Mouse (Mus musculus) cortical plate, adult 2 months (tissue): ENCODE results near the gene Lhx1.

ENCODE experiments used
- CTCF ChIP-seq: fragments of 200-500 bp; IDR thresholded peaks from 2 replicates; pipeline ENCODE4 v1.5.1; 2011; ENCODE audit warnings: mild to moderate bottlenecking, control low read depth, low read length; ENCODE audit not compliant: insufficient read depth; ENCODE audit errors: extremely low read depth
- POLR2A ChIP-seq: fragments of 200-500 bp; IDR thresholded peaks from 2 replicates; pipeline ENCODE4 v1.6.1; 2011; ENCODE audit warnings: mild to moderate bottlenecking, low read length, control low read depth; ENCODE audit not compliant: insufficient read depth; ENCODE audit errors: extremely low read depth

DNA sequence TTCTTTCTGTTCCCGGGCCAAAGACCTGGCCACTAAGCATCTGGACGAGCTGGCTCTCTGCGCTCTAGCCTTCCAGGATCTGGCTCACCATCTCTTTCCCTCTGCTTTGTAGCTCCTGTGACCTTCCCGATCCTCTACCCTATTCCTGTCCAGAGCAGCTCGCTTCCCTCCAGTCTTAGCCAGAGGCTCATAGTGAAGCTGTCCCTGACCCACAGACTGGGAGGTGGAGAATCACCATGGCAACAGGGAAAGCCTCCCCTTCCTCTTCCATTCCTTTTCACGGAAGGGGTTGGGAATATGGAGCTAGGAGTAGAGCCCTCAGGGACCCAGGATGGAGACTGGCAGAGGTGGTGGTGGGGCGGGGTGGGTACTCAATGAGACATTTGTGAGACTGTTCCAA, 38.0 kb upstream of the Lhx1 start:
- TF ChIP-seq CTCF (no peak), POLR2A (no peak)
